Mouse (Mus musculus) ES-E14 (cell line): ENCODE data around the gene Flywch1. TPM values are rescaled to one million over a fixed set of nuclear protein-coding genes. Genes with fewer than 3 reads are reported as not detected.

Experiments
- DNase-seq: peaks from one replicate; pipeline ENCODE4 v3.0.0-alpha.2; 2013; ENCODE audit warnings: low read depth, low spot score
- H3K27ac ChIP-seq: 2 replicates; pipeline ENCODE4 v1.5.1; 2012; ENCODE audit warnings: low read depth, mild to moderate bottlenecking, low read length, moderate library complexity, mixed read lengths; ENCODE audit not compliant: poor library complexity, insufficient read depth, severe bottlenecking
- H3K36me3 ChIP-seq: 2 replicates; pipeline ENCODE4 v1.6.1; 2012; ENCODE audit warnings: mild to moderate bottlenecking, low read length, moderate library complexity, mixed read lengths; ENCODE audit not compliant: control insufficient read depth, poor library complexity, insufficient read depth, severe bottlenecking
- H3K4me1 ChIP-seq, 2 experiments: fragments of 150-350 bp in 1 of 2; sonication (generic) in 1 of 2; 2 replicates each; pipeline ENCODE4 v1.6.1; 2012; ENCODE audit warnings: low read length in 2 of 2, mild to moderate bottlenecking in 1 of 2, mixed read lengths in 1 of 2; ENCODE audit not compliant: control insufficient read depth in 2 of 2, insufficient read depth in 2 of 2, poor library complexity in 1 of 2
- H3K4me3 ChIP-seq, 2 experiments: fragments of 150-350 bp in 1 of 2; sonication (generic) in 1 of 2; 2 replicates each; pipeline ENCODE4 v1.5.1; 2012; ENCODE audit warnings: low read length in 2 of 2, low read depth in 1 of 2, mild to moderate bottlenecking in 1 of 2, mixed read lengths in 1 of 2; ENCODE audit not compliant: insufficient read depth in 1 of 2, poor library complexity in 1 of 2, severe bottlenecking in 1 of 2
- H3K9ac ChIP-seq: 2 replicates; pipeline ENCODE4 v1.6.1; 2012; ENCODE audit warnings: low read depth, mild to moderate bottlenecking, low read length, mixed read lengths; ENCODE audit not compliant: poor library complexity, insufficient read depth, severe bottlenecking
- H3K9me3 ChIP-seq: fragments of 150-350 bp; sonication (generic); 2 replicates; pipeline ENCODE4 v1.6.1; 2012; ENCODE audit warnings: low read depth, mild to moderate bottlenecking, low read length; ENCODE audit not compliant: control insufficient read depth, insufficient read depth
- CHD2 ChIP-seq: IDR thresholded peaks from 2 replicates; pipeline ENCODE4 v1.6.1; 2014; ENCODE audit warnings: mild to moderate bottlenecking, low read depth, low read length, inconsistent platforms
- HCFC1 ChIP-seq: IDR thresholded peaks from 2 replicates; pipeline ENCODE4 v1.6.1; 2012; ENCODE audit warnings: low read length, inconsistent platforms, borderline replicate concordance; ENCODE audit not compliant: insufficient read depth
- MAFK ChIP-seq: IDR thresholded peaks from 2 replicates; pipeline ENCODE4 v1.6.1; 2014; ENCODE audit warnings: mild to moderate bottlenecking, low read depth, low read length, inconsistent platforms; ENCODE audit not compliant: insufficient read depth
- ZC3H11A ChIP-seq: IDR thresholded peaks from 2 replicates; pipeline ENCODE4 v1.6.1; 2012; ENCODE audit warnings: low read depth, mild to moderate bottlenecking, inconsistent platforms, low read length, borderline replicate concordance
- ZNF384 ChIP-seq: IDR thresholded peaks from 2 replicates; pipeline ENCODE4 v1.6.1; 2012; ENCODE audit warnings: low read depth, low read length, inconsistent platforms
- in situ Hi-C, 2 experiments: fragments of 600-800 bp; cut with MboI; formaldehyde crosslinking; loops; one replicate each; pipeline ENCODE4 v1.15.1; 2025; ENCODE audit warnings: low sequenced_read_pairs in 2 of 2, inconsistent platforms in 1 of 2; ENCODE audit not compliant: unreplicated experiment in 2 of 2
- total RNA-seq: library from RNA; depleted of rRNA; stranded (reverse); fragments of 300-350 nt; gene quantifications from 2 replicates; pipeline ENCODE4 v1.2.3, GENCODE M21; 2012

Flywch1 gene
- total RNA-seq, 1 experiment: 35.1 TPM

DNA sequence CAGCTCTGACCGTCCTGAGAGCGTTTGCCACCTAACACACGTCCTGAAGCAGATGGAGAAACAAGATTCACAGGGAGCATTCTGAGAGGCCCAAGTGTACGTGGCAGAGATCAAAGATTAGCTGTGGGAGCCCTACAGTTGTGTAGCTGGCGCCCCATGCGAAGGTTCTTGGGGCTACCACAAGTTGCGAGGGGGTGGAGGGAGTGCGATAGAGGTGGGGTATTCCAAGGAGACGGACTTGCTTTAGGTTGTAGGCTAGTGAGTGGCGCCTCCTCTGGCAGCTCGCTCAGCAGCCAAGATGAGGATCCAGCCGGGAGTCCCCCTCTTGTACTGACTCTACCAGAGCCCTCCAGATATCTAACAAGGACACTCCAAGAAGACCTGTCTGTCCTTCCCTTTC lies 25.1 kb downstream of the Flywch1 start:
- no peaks in the 10 kb centered on the region for H3K9me3 ChIP-seq
- peak overlapping the region; percentile 64 for H3K4me3 ChIP-seq
- in situ Hi-C loops: no loop called here
- H3K36me3 ChIP-seq: no peaks in the 10 kb centered on the region
- H3K4me1 ChIP-seq: peaks cover 0 to 20% of the 10 kb centered on the region in 2 experiments; a peak in 1 of 4 replicates
- no peak overlapping the region for H3K27ac ChIP-seq
- DNase-seq: no peak
- TF ChIP-seq MAFK: no peak
- TF ChIP-seq ZC3H11A: no peak
- no peak for TF ChIP-seq HCFC1
- TF ChIP-seq CHD2: no peak
- no peak for TF ChIP-seq ZNF384
- H3K9ac ChIP-seq: peak overlapping the region; percentile 10; the same call in 1 of the 2 replicates

DNA sequence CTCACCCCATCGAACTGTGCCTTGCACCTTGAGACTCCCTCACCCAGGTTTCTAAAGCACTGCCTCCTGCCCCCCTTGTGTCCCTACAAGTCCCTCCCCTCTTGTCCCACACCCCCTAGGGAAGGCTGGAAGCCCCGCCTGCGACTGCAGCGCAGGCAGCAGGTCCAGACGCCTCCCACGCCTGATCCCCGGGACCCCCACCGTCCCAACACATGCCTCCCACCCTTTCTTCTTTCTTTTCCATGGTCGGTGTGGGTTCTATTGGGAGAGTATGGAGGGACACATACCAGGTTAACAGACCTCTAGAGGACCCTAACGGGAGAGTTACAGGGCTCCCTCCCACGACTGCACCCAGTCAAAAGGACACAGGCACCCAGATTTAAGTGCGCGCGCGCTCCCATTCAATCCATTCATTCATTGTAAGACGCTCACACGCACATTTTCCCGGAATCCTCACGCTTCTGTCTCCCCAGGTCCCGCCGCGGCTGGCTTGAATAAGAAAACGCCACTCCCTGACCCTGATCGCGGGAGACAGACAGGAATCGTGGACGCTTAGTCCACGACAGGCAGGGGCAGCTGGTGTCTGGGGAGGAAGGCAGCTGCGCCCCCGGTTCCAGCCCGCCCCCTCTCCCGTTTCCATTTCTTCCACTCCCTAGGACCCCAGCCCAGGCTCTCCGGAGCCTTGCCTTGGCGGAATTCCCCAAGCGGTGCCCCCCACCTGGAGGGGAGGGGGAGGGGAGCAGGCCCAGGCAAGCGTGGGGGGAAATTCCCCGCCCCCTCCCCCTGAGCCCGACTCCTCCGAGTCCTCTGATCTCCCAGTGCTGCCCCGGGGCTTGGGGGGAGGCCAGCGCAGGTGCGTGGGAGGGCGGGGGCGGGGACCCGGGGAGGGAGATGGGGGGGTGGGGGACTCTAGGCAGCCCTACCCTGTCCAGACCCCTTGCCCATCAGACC lies 25.8 kb downstream of the Flywch1 start, which contains the start of gene Kremen2:
Kremen2 (minus strand) TSS at position 533 of the 951 bp plus-strand sequence.
- peak within 1 kb of the TSS; percentile 48 for H3K9ac ChIP-seq
- no peak for TF ChIP-seq CHD2
- no peak for TF ChIP-seq HCFC1
- TF ChIP-seq ZNF384: no peak
- TF ChIP-seq MAFK: no peak
- no peak for TF ChIP-seq ZC3H11A
- H3K4me1 ChIP-seq: peaks cover 0 to 23% of the 10 kb centered on the region in 2 experiments; a peak in 1 of 4 replicates
- no peak for DNase-seq
- no peaks in the 10 kb centered on the region for H3K36me3 ChIP-seq
- in situ Hi-C loops: no loop called here
- no peak within 1 kb of the TSS for H3K27ac ChIP-seq
- no peaks in the 10 kb centered on the region for H3K9me3 ChIP-seq
- H3K4me3 ChIP-seq: peak within 1 kb of the TSS; percentile 64

DNA sequence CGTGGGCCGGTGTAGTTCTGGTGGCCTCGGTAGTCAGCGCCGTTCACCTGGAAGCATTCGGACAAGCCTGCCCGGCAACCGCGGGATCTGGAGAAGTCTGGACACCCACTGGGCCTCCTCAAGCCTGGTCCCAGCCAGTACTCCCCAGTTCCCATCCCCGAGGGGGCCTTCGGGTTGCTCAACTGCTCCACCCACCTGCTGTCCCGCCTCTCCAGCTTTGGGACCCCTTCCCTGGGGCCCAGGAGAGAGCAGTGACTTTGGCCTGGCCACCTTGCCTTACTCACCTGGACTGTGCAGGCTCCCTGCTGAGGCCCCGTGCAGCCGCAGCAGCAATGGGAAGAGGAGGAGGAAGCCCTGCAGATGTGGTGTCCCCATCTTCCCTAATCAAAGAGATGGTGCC lies 26.8 kb downstream of the Flywch1 start:
- peaks cover 0 to 23% of the 10 kb centered on the region in 2 experiments; a peak in 1 of 4 replicates for H3K4me1 ChIP-seq
- peak overlapping the region; percentile 45 to 64; a peak in 3 of 4 replicates for H3K4me3 ChIP-seq
- DNase-seq: no peak
- H3K9ac ChIP-seq: no peak overlapping the region
- no peaks in the 10 kb centered on the region for H3K36me3 ChIP-seq
- no peaks in the 10 kb centered on the region for H3K9me3 ChIP-seq
- TF ChIP-seq HCFC1: no peak
- TF ChIP-seq ZNF384: no peak
- no peak for TF ChIP-seq MAFK
- TF ChIP-seq ZC3H11A: no peak
- no peak for TF ChIP-seq CHD2
- H3K27ac ChIP-seq: no peak overlapping the region
- in situ Hi-C loops: no loop called here

DNA sequence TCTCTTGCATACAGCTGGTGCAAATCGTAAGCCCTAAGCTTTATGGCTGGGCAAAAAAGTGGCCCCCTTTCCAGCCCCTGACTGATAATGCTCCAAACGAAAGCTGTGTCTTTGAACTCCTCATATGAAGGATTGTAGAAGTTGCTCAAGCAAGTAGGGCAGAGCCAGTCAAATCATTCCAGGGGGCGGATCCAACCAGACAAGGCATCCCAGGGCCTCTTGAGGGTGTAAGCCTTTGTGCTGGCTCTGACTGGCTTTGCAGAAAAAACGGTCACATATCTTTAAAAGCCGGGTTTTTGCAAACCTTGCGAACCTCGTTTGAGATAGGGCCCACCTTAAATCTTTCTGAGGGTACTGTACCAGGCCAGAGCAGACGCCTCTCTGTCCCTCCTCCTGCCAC lies 27.3 kb downstream of the Flywch1 start:
- H3K9me3 ChIP-seq: no peaks in the 10 kb centered on the region
- no peak overlapping the region for H3K4me3 ChIP-seq
- H3K9ac ChIP-seq: no peak overlapping the region
- peaks cover 0 to 20% of the 10 kb centered on the region in 2 experiments; a peak in 1 of 4 replicates for H3K4me1 ChIP-seq
- H3K27ac ChIP-seq: no peak overlapping the region
- no peaks in the 10 kb centered on the region for H3K36me3 ChIP-seq
- in situ Hi-C loops: no loop called here
- DNase-seq: no peak
- TF ChIP-seq ZC3H11A (no peak), HCFC1 (no peak)
